Mouse (Mus musculus) liver, adult 2 months (tissue): ENCODE measurements around the gene Lyl1. TPM values are rescaled to one million over a fixed set of nuclear protein-coding genes. Genes with fewer than 3 reads are reported as not detected.
A peak's percentile ranks its signal among the peaks of the same experiment; 100 is the strongest.

Source experiments
- DNase-seq: peaks from one replicate; pipeline ENCODE4 v3.0.0-alpha.2; 2011; ENCODE audit warnings: low read depth, low spot score; ENCODE audit errors: extremely low read depth
- H3K27ac ChIP-seq: fragments of 200-500 bp; replicated peaks from 2 replicates; pipeline ENCODE4 v1.5.1; 2012; ENCODE audit warnings: low read depth, mild to moderate bottlenecking, control low read depth, inconsistent platforms, low read length; ENCODE audit not compliant: insufficient read depth
- H3K27me3 ChIP-seq: fragments of 200-500 bp; 2 replicates; pipeline ENCODE4 v1.6.1; 2012; ENCODE audit warnings: mild to moderate bottlenecking, moderate library complexity, low read length, inconsistent platforms; ENCODE audit not compliant: control insufficient read depth, insufficient read depth
- H3K36me3 ChIP-seq: fragments of 200-500 bp; 2 replicates; pipeline ENCODE4 v1.6.1; 2012; ENCODE audit warnings: low read length, inconsistent platforms; ENCODE audit not compliant: control insufficient read depth, insufficient read depth
- H3K4me1 ChIP-seq: fragments of 200-500 bp; 2 replicates; pipeline ENCODE4 v1.6.1; 2011; ENCODE audit warnings: low read length; ENCODE audit not compliant: control insufficient read depth, insufficient read depth
- H3K4me3 ChIP-seq: fragments of 200-500 bp; 2 replicates; pipeline ENCODE4 v1.5.1; 2011; ENCODE audit warnings: low read depth, mild to moderate bottlenecking, control low read depth, low read length, moderate library complexity; ENCODE audit not compliant: insufficient read depth
- H3K79me2 ChIP-seq: fragments of 200-500 bp; 2 replicates; pipeline ENCODE4 v1.6.1; 2012; ENCODE audit warnings: inconsistent platforms, mild to moderate bottlenecking, low read length, moderate library complexity; ENCODE audit not compliant: control insufficient read depth, insufficient read depth
- H3K9ac ChIP-seq: fragments of 200-500 bp; 2 replicates; pipeline ENCODE4 v1.6.1; 2012; ENCODE audit warnings: low read depth, mild to moderate bottlenecking, control low read depth, inconsistent platforms, low read length
- CTCF ChIP-seq: fragments of 200-500 bp; IDR thresholded peaks from 2 replicates; pipeline ENCODE4 v1.5.1; 2011; ENCODE audit warnings: low read depth, low read length, control low read depth
- POLR2A ChIP-seq: fragments of 200-500 bp; IDR thresholded peaks from 2 replicates; pipeline ENCODE4 v1.6.1; 2011; ENCODE audit warnings: low read length, control low read depth; ENCODE audit not compliant: insufficient read depth; ENCODE audit errors: extremely low read depth
- WGBS: fragments of 180-500 bp; shearing (Covaris S2); methylation state at CpG from one replicate; pipeline ENCODE4 v1.1.7; 2018; 5-methylcytosine and 5-hydroxymethylcytosine counted together
- polyA plus RNA-seq: library from polyadenylated mRNA; depleted of rRNA; stranded (reverse); fragments of >200 nt; gene quantifications from 2 replicates; pipeline ENCODE4 v1.2.3, GENCODE M21; 2012
- total RNA-seq: library from RNA; depleted of rRNA; stranded (reverse); fragments of >200 nt; gene quantifications from 2 replicates; pipeline ENCODE4 v1.2.3, GENCODE M21; 2014

Gene Lyl1
- total and polyA plus RNA-seq, 2 experiments: 0.18 to 1.3 TPM

DNA sequence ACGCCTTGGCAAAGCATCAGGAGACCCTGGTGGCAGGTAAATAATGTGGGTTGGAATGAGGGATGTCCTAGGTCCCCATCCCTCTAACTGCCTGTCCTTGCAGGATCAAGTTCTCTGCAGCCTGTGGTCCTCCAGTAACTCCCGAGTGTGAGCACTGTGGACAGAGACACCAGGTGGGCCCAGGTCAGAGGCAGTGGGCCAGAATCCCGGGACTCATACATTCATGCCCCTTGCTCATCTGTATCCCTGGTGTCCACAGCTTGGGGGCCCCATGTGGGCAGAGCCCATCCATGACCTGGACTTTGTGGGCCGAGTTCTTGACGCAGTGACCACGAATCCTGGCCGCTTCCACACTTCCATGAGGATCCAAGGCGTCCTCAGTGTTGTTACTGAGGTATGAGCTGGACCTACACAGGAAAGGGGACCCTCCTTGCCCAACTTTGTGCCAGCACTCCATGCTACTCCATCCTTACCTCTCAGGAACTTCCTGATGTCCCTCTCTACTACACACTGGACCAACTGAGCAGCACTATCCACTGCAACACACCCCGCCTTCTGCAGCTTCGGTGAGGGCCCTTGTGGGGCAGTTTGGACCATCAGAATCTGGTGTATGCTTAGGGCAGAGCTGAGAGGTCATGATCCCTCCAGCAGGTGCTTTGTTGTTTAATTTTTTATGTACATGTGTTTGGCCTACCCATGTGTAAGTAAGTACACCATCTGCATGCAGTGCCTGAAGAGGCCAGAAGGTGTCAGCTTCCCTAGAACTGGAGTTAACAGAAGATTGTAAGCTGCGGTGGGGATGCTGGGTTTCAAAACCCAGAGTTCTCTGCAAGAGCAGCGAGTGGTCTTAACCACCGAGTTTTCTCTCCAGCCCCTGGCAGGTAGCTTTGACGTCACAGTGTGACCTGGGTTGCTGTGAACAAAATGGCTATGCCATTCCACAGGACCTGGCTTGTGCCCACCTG lies 3.8 kb upstream of the Lyl1 start:
- no peaks in the 10 kb centered on the region; the same call in 1 of the 2 replicates for H3K79me2 ChIP-seq
- DNase-seq: no peak
- H3K4me3 ChIP-seq: no peak overlapping the region
- 0 out of 2 replicates have a peak, but pooled peaks have one; percentile 1 for TF ChIP-seq CTCF
- TF ChIP-seq POLR2A: no peak
- H3K9ac ChIP-seq: no peak overlapping the region
- 91% methylated on average over 14 of the region's 14 CpGs for WGBS
- no peaks in the 10 kb centered on the region for H3K27me3 ChIP-seq
- H3K36me3 ChIP-seq: peaks cover 6% of the 10 kb centered on the region
- peaks cover 13% of the 10 kb centered on the region for H3K4me1 ChIP-seq
- no peak overlapping the region for H3K27ac ChIP-seq

DNA sequence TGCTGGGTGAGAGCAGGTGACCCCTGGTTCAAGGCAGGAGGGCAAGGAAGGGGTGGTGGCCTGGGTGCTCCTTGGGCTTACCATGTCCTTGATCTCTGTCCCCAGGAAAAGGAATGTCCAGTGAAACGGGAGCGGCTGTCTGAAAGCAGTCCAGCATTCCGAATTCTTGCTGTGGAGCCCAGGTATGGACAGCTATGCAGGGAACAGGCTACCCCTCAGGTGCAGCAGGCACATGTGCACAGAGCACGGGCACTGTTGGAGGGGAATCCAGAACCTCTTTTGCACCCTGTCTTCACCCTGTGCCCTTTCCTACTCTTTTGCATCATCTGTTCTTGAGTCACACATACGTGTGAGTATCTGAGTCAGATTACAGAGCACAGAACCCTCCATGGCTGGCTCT lies 3.0 kb upstream of the Lyl1 start:
- no peak for TF ChIP-seq CTCF
- TF ChIP-seq POLR2A: no peak
- Histone ChIP-seq H3K79me2 (no peaks in the 10 kb centered on the region), H3K27ac (peak overlapping the region; percentile 3), H3K4me3 (no peak overlapping the region), H3K36me3 (peaks cover 4% of the 10 kb centered on the region), H3K9ac (no peak overlapping the region), H3K4me1 (peaks cover 13% of the 10 kb centered on the region), H3K27me3 (no peaks in the 10 kb centered on the region)
- no peak for DNase-seq
- 69% methylated on average over 5 of the region's 5 CpGs for WGBS

DNA sequence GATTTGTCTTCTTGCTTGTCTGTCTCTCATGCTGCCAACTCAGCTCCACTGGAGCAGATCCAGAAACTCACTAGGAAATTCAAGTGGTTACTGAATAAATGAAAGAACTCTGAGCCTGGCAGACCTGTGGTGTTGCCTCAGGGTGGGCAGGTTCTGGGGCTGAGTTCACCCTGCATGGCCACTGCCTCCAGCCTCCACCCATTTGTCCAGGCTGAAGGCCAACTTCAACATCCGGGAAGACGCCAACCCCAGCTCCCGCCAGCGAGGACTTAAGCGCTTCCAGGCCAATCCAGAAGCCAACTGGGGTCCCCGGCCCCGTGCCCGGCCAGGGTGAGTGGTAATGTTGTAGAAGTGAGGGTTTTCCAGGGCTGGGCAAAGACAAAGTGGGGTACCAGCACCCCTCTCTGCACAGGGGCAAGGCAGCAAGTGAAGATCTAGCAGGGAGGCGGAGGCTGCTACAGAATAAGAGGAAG lies 2.3 kb upstream of the Lyl1 start:
- TF ChIP-seq POLR2A (no peak), CTCF (no peak)
- Histone ChIP-seq H3K36me3 (peaks cover 4% of the 10 kb centered on the region), H3K4me3 (no peak overlapping the region), H3K27me3 (no peaks in the 10 kb centered on the region), H3K9ac (peak overlapping the region; percentile 3; the same call in 1 of the 2 replicates), H3K27ac (peak overlapping the region; percentile 4), H3K4me1 (peaks cover 13% of the 10 kb centered on the region), H3K79me2 (no peaks in the 10 kb centered on the region)
- WGBS: 18% methylated on average over 9 of the region's 9 CpGs
- DNase-seq: peak; percentile 98

GRCm38 (mm10) chr8:84699861-84700322 lies 1.4 kb upstream of the Lyl1 start:
- Histone ChIP-seq H3K36me3 (peaks cover 4% of the 10 kb centered on the region), H3K27me3 (no peaks in the 10 kb centered on the region), H3K79me2 (no peaks in the 10 kb centered on the region), H3K27ac (0 out of 2 replicates have a peak overlapping the region, but pooled peaks have one; percentile 4), H3K4me3 (no peak overlapping the region), H3K4me1 (peaks cover 13% of the 10 kb centered on the region), H3K9ac (no peak overlapping the region)
- WGBS: 75% methylated on average over 7 of the region's 7 CpGs
- TF ChIP-seq CTCF (peak; percentile 80), POLR2A (no peak)
- DNase-seq: no peak

DNA sequence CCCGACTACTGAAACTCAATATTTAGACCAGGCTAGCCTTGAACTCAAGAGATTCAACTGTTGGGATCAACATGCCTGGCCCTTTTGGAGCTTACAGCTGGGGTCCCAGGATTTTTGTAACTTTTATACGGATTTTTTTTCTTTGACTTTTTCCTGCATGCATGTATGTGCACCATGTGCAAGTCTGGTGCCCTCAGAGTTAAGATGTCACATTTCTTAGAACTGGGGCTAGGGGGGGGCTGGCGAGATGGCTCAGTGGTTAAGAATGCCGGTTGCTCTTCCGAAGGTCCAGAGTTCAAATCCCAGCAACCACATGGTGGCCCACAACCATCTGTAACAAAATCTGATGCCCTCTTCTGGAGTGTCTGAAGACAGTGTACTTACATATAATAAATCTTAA lies 731 bp upstream of the Lyl1 start:
- peaks cover 3% of the 10 kb centered on the region; the same call in 1 of the 2 replicates for H3K79me2 ChIP-seq
- no peak overlapping the region for H3K27ac ChIP-seq
- H3K4me1 ChIP-seq: peaks cover 15% of the 10 kb centered on the region
- WGBS: 71% methylated on average over 5 of the region's 5 CpGs
- H3K36me3 ChIP-seq: peaks cover 4% of the 10 kb centered on the region
- no peak for TF ChIP-seq CTCF
- TF ChIP-seq POLR2A: no peak
- H3K9ac ChIP-seq: no peak overlapping the region
- no peaks in the 10 kb centered on the region for H3K27me3 ChIP-seq
- no peak overlapping the region for H3K4me3 ChIP-seq
- no peak for DNase-seq

GRCm38 (mm10) chr8:84702561-84702960 lies 1.3 kb downstream of the Lyl1 start:
- H3K9ac ChIP-seq: no peak overlapping the region
- peaks cover 15% of the 10 kb centered on the region for H3K4me1 ChIP-seq
- H3K27ac ChIP-seq: no peak overlapping the region
- peaks cover 3% of the 10 kb centered on the region; the same call in 1 of the 2 replicates for H3K79me2 ChIP-seq
- DNase-seq: no peak
- no peaks in the 10 kb centered on the region for H3K27me3 ChIP-seq
- no peak for TF ChIP-seq POLR2A
- no peak for TF ChIP-seq CTCF
- peaks cover under 1% of the 10 kb centered on the region; the same call in 1 of the 2 replicates for H3K36me3 ChIP-seq
- no peak overlapping the region for H3K4me3 ChIP-seq
- 86% methylated on average over 9 of the region's 9 CpGs for WGBS
